Mouse (Mus musculus): ENCODE data around the gene Fam187a. TPM values are rescaled to one million over a fixed set of nuclear protein-coding genes. Genes with fewer than 3 reads are reported as not detected.

The Fam187a gene
- under 1 TPM in 2 of 4 experiments, not detected in 2; 0.19 to 0.22 TPM for total RNA-seq (2022)

GRCm38 (mm10) chr11:102884616-102885219, at the start of gene Fam187a:
Fam187a (plus strand) TSS chr11:102885169.
- no peak for DNase-seq

- no peak for DNase-seq
Observed at GRCm38 (mm10) chr11:102835549-102835948, 49.4 kb upstream of the Fam187a start, which contains the start of gene Higd1b. Higd1b (plus strand) TSS chr11:102835849.

- no peak for DNase-seq
Observed at GRCm38 (mm10) chr11:102836146-102836545, 48.8 kb upstream of the Fam187a start.

- no peak for DNase-seq
Observed at GRCm38 (mm10) chr11:102837385-102837784, 47.6 kb upstream of the Fam187a start.

- no peak for DNase-seq
Observed at GRCm38 (mm10) chr11:102838126-102838525, 46.8 kb upstream of the Fam187a start.

GRCm38 (mm10) chr11:102838616-102839150, 46.3 kb upstream of the Fam187a start:
- DNase-seq: no peak

- DNase-seq: no peak
Observed at GRCm38 (mm10) chr11:102845926-102846325, 39.0 kb upstream of the Fam187a start.

GRCm38 (mm10) chr11:102851883-102852282, 33.1 kb upstream of the Fam187a start:
- peak; percentile 67 for DNase-seq

- DNase-seq: no peak
Observed at GRCm38 (mm10) chr11:102853760-102854159, 31.2 kb upstream of the Fam187a start.

GRCm38 (mm10) chr11:102855941-102856340, 29.0 kb upstream of the Fam187a start:
- no peak for DNase-seq

GRCm38 (mm10) chr11:102858951-102859350, 26.0 kb upstream of the Fam187a start:
- no peak for DNase-seq

GRCm38 (mm10) chr11:102859933-102860332, 25.0 kb upstream of the Fam187a start:
- no peak for DNase-seq

- no peak for DNase-seq
Observed at GRCm38 (mm10) chr11:102864272-102864671, 20.7 kb upstream of the Fam187a start.

GRCm38 (mm10) chr11:102874801-102875334, 10.1 kb upstream of the Fam187a start:
- no peak for DNase-seq

GRCm38 (mm10) chr11:102879558-102879957, 5.4 kb upstream of the Fam187a start:
- DNase-seq: no peak

GRCm38 (mm10) chr11:102880585-102881313, 4.2 kb upstream of the Fam187a start, which contains the start of the genes Eftud2 and Ccdc103:
Eftud2 (minus strand) TSS chr11:102880985.
Ccdc103 (plus strand) TSS chr11:102881204.
- peak; percentile 86 for DNase-seq

- no peak for DNase-seq
Observed at GRCm38 (mm10) chr11:102881314-102882198, 3.4 kb upstream of the Fam187a start.

GRCm38 (mm10) chr11:102887433-102887832, 2.5 kb downstream of the Fam187a start:
- DNase-seq: no peak

- DNase-seq: no peak
Observed at GRCm38 (mm10) chr11:102888135-102888534, 3.2 kb downstream of the Fam187a start.

- no peak for DNase-seq
Observed at GRCm38 (mm10) chr11:102890096-102890495, 5.1 kb downstream of the Fam187a start.

- DNase-seq: peak; percentile 49
Observed at GRCm38 (mm10) chr11:102893015-102893651, 8.2 kb downstream of the Fam187a start.

GRCm38 (mm10) chr11:102894716-102895115, 9.7 kb downstream of the Fam187a start:
- no peak for DNase-seq
